Mouse (Mus musculus): ENCODE measurements around the gene Kif14. TPM values are rescaled to one million over a fixed set of nuclear protein-coding genes. Genes with fewer than 3 reads are reported as not detected.

Kif14 gene
- polyA plus RNA-seq, 1 experiment from 2014 or later, result 0.54 TPM

DNA sequence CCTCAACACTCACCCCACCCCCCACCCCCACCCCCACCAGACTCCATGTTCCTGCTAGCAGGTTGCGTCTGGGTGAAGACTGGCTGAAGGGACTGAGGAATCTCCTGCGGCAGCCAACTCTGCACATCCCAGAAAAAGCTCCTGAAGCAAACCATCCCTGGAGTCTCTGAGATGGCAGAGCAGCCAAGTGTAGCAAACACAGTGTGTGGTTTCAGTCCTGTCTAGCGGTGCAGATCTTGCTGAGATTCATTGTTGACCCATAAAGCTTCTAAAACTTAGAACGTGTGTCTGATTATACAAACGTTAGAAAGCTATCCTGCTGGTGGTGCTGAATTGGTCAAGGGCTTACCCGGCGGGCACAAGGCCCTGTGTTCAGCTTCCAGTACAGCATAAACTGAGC is 77.8 kb downstream of the Kif14 start:
- Histone ChIP-seq H3K4me3 (ENCODE audit: low read depth, low read length) (no peak overlapping the region), H3K9ac (replicated peaks; ENCODE audit: low read depth) (no peak overlapping the region), H3K4me2 (replicated peaks; ENCODE audit: low read depth, low read length) (no peak overlapping the region), H3K9me3 (ENCODE audit: low read length) (no peaks in the 10 kb centered on the region), H3K27me3 (replicated peaks; ENCODE audit: insufficient read depth, low read length) (no peaks in the 10 kb centered on the region), H3K36me3 (ENCODE audit: insufficient read depth, low read length) (no peaks in the 10 kb centered on the region), H3K4me1 (ENCODE audit: insufficient read depth, low read depth, low read length) (no peaks in the 10 kb centered on the region), H3K27ac (ENCODE audit: low read length) (no peak overlapping the region)
- DNase-seq (ENCODE audit: low spot score), result no peak
- 58% methylated on average over 7 of the region's 7 CpGs for WGBS
- ATAC-seq, result no peak
- no peak for TF ChIP-seq EP300 (IDR thresholded peaks at IDR 0.05)
- no peak for TF ChIP-seq CTCF (IDR thresholded peaks at IDR 0.05)

DNA sequence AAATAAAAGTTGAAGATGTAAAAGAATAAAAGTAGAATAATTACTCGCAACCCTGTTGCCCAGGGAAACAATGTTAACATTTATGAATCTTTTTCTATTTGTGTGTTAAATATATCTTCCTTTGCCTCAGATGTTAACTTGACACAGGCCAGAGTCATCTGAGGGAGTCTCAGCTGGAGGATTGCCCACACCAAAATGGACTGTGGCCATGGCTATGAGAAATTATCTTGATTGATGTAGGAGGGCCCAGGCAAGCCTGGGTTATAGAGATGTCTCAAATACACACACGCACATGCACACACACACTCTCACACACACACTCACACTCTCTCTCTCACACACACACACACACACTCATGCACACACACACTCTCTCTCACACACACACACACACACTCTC is 80.9 kb downstream of the Kif14 start:
- H3K4me2 ChIP-seq (replicated peaks; ENCODE audit: low read depth, low read length), result no peak overlapping the region
- ATAC-seq, result no peak
- H3K9me3 ChIP-seq (ENCODE audit: low read length), result no peaks in the 10 kb centered on the region
- no peaks in the 10 kb centered on the region for H3K4me1 ChIP-seq (ENCODE audit: insufficient read depth, low read depth, low read length)
- H3K36me3 ChIP-seq (ENCODE audit: insufficient read depth, low read length), result no peaks in the 10 kb centered on the region
- WGBS, result 78% methylated on average over 2 of the region's 2 CpGs
- no peak overlapping the region for H3K27ac ChIP-seq (ENCODE audit: low read length)
- no peak overlapping the region for H3K4me3 ChIP-seq (ENCODE audit: low read depth, low read length)
- no peak for TF ChIP-seq CTCF (IDR thresholded peaks at IDR 0.05)
- TF ChIP-seq EP300 (IDR thresholded peaks at IDR 0.05), result no peak
- no peaks in the 10 kb centered on the region for H3K27me3 ChIP-seq (replicated peaks; ENCODE audit: insufficient read depth, low read length)
- no peak overlapping the region for H3K9ac ChIP-seq (replicated peaks; ENCODE audit: low read depth)
- no peak for DNase-seq (ENCODE audit: low spot score)

DNA sequence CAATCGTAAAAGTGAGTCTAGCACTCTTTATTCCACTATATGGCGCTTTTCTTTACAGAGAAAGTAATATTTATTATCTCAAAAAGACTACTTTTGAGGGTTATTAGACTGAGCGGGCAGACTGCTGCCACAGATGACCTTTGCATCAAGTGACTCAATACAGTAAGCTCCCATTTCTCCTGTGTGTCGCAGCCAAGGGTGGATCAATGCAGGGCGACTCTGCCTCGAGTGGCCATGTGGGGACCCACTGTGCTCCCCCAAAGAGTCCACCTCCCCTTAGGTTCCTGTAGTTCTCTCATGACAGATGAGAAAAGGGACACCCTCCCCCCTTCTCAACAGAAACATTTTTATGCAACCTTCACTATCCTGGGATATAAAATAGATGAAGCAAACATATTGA is 84.1 kb downstream of the Kif14 start:
- WGBS, result 93% methylated on average over 6 of the region's 6 CpGs
- no peak for TF ChIP-seq EP300 (IDR thresholded peaks at IDR 0.05)
- no peak for TF ChIP-seq CTCF (IDR thresholded peaks at IDR 0.05)
- Histone ChIP-seq H3K9ac (replicated peaks; ENCODE audit: low read depth) (no peak overlapping the region), H3K4me2 (replicated peaks; ENCODE audit: low read depth, low read length) (no peak overlapping the region), H3K9me3 (ENCODE audit: low read length) (no peaks in the 10 kb centered on the region), H3K27me3 (replicated peaks; ENCODE audit: insufficient read depth, low read length) (no peaks in the 10 kb centered on the region), H3K4me1 (ENCODE audit: insufficient read depth, low read depth, low read length) (no peaks in the 10 kb centered on the region), H3K4me3 (ENCODE audit: low read depth, low read length) (no peak overlapping the region), H3K27ac (ENCODE audit: low read length) (no peak overlapping the region), H3K36me3 (ENCODE audit: insufficient read depth, low read length) (no peaks in the 10 kb centered on the region)
- ATAC-seq (no peak), DNase-seq (ENCODE audit: low spot score) (no peak)

DNA sequence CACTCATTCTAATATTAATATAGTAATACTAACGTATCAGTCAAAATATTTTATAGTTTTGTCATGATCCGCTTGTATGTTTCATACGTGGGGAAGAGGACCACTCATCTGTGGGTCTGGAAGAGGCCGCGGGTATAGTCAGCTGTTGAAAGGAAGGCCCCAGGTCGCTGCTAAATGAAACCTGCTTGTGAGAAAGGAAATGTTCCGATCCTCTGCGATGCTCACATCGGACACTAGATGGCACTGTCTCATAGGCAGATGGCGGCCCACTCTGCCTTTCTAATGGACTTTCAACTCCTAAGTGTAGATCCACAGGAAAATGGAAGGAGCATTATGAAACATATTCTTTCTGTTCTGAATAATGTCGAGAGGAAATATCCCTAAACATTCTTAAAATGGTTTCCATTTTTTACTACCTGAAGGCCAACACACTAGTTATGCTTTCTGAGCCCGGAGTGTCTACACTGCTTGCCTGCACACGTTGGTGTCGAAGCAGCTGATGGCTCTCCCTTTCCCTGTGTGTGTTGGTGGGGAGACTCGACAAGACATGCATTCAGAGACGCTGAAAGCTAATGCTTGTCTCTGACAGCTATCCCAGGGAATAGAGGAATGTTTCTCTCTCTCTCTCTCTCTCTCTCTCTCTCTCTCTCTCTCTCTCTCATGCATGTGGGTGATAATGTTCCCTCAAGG is 84.9 kb downstream of the Kif14 start:
- Histone ChIP-seq H3K4me3 (ENCODE audit: low read depth, low read length) (no peak overlapping the region), H3K27ac (ENCODE audit: low read length) (no peak overlapping the region), H3K9ac (replicated peaks; ENCODE audit: low read depth) (no peak overlapping the region), H3K4me2 (replicated peaks; ENCODE audit: low read depth, low read length) (no peak overlapping the region), H3K27me3 (replicated peaks; ENCODE audit: insufficient read depth, low read length) (no peaks in the 10 kb centered on the region), H3K36me3 (ENCODE audit: insufficient read depth, low read length) (no peaks in the 10 kb centered on the region), H3K4me1 (ENCODE audit: insufficient read depth, low read depth, low read length) (no peaks in the 10 kb centered on the region), H3K9me3 (ENCODE audit: low read length) (no peaks in the 10 kb centered on the region)
- WGBS, result 23% methylated on average over 16 of the region's 16 CpGs
- TF ChIP-seq EP300 (IDR thresholded peaks at IDR 0.05) (no peak), CTCF (IDR thresholded peaks at IDR 0.05) (peak; percentile 99)
- DNase-seq (ENCODE audit: low spot score) (peak; percentile 86), ATAC-seq (peak; percentile 41; the same call in 1 of the 2 replicates)

DNA sequence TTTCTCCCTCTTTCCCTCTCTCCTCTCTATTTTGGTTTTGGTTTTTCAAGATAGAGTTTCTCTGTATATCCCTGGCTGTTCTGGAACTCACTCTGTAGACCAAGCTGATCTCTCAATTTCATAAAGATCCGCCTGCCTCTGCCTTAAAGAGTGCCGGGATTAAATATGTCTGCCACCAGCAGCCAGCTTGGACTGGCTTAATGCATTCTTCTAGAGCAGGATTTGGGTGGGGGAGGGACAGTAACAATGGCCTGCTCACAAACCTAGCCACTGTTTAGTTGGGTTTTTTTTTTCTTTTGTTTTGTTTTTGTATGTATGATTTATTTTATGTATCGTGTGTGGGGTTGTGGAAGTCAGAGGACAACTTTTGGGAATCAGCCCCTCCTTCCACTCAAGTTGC is 88.5 kb downstream of the Kif14 start:
- H3K9ac ChIP-seq (replicated peaks; ENCODE audit: low read depth), result no peak overlapping the region
- 70% methylated on average over 3 of the region's 3 CpGs for WGBS
- H3K36me3 ChIP-seq (ENCODE audit: insufficient read depth, low read length), result no peaks in the 10 kb centered on the region
- ATAC-seq, result no peak
- no peak overlapping the region for H3K4me2 ChIP-seq (replicated peaks; ENCODE audit: low read depth, low read length)
- no peaks in the 10 kb centered on the region for H3K27me3 ChIP-seq (replicated peaks; ENCODE audit: insufficient read depth, low read length)
- H3K4me3 ChIP-seq (ENCODE audit: low read depth, low read length), result no peak overlapping the region
- no peak for DNase-seq (ENCODE audit: low spot score)
- no peaks in the 10 kb centered on the region for H3K9me3 ChIP-seq (ENCODE audit: low read length)
- H3K27ac ChIP-seq (ENCODE audit: low read length), result no peak overlapping the region
- no peaks in the 10 kb centered on the region for H3K4me1 ChIP-seq (ENCODE audit: insufficient read depth, low read depth, low read length)
- no peak for TF ChIP-seq EP300 (IDR thresholded peaks at IDR 0.05)
- TF ChIP-seq CTCF (IDR thresholded peaks at IDR 0.05), result no peak

DNA sequence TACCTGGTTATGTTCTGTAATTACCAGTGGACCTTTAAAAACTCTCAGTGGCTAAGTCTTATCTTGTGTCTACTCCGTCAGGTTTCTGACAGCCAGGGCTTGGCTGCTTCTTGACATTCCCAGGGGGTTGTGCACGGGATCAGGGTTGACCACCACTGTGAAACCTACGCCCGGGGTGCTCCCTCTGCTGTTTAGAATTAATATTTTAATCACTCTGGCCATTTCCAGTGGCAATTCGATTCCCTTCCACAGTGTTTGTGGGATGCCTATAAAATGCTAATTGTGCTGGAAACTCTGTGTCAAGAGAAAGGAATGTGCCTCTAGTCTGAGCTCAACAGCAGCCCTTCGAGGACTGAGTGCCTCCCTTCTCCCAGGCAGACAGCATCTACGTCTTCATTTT is 89.7 kb downstream of the Kif14 start:
- Histone ChIP-seq H3K27me3 (replicated peaks; ENCODE audit: insufficient read depth, low read length) (no peaks in the 10 kb centered on the region), H3K4me1 (ENCODE audit: insufficient read depth, low read depth, low read length) (no peaks in the 10 kb centered on the region), H3K36me3 (ENCODE audit: insufficient read depth, low read length) (no peaks in the 10 kb centered on the region), H3K4me2 (replicated peaks; ENCODE audit: low read depth, low read length) (peak overlapping the region; percentile 22; the same call in 1 of the 2 replicates), H3K4me3 (ENCODE audit: low read depth, low read length) (no peak overlapping the region), H3K9me3 (ENCODE audit: low read length) (no peaks in the 10 kb centered on the region), H3K27ac (ENCODE audit: low read length) (peak overlapping the region; percentile 57), H3K9ac (replicated peaks; ENCODE audit: low read depth) (no peak overlapping the region)
- WGBS, result 31% methylated on average over 7 of the region's 7 CpGs
- DNase-seq (ENCODE audit: low spot score), result peak; percentile 68
- peak; percentile 84 for ATAC-seq
- TF ChIP-seq EP300 (IDR thresholded peaks at IDR 0.05) (peak; percentile 73), CTCF (IDR thresholded peaks at IDR 0.05) (peak; percentile 48)

Data from lung, postnatal 0 days (tissue).